Mouse (Mus musculus) ES-Bruce4 (cell line): Measurements from ENCODE around the gene Pimreg.

Source experiments
- CTCF ChIP-seq: IDR thresholded peaks from one replicate; pipeline ENCODE4 v1.8.1; 2011; ENCODE audit warnings: low read depth, low read length
- POLR2A ChIP-seq: IDR thresholded peaks from one replicate; pipeline ENCODE4 v1.8.1; 2011; ENCODE audit warnings: low read length; ENCODE audit not compliant: insufficient read depth

DNA sequence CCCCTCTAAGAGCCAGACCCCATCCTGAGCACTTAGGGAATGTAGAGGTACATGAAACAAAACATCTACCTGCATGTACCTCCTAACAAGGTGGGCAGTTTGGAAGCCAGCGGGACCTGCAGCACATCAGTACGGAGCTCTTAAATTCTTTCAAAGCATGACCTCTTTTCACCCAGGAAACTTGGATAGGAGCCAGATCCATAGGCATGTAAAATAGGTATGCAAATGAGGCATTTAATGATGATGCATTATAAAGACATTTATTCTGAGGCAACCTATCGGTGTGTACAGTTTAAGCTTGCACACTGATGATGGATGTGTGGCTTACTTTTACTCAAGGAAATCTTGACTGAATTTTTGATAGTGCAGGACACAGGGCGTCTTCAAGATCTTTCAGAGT, 27.2 kb upstream of the Pimreg start:
- TF ChIP-seq CTCF (no peak), POLR2A (no peak)
